Mouse (Mus musculus): ENCODE measurements around the gene 2610318N02Rik. TPM values are rescaled to one million over a fixed set of nuclear protein-coding genes. Genes with fewer than 3 reads are reported as not detected.

The 2610318N02Rik gene
- total and polyA plus RNA-seq, 2 experiments = 0.33 TPM; not detected in 1

DNA sequence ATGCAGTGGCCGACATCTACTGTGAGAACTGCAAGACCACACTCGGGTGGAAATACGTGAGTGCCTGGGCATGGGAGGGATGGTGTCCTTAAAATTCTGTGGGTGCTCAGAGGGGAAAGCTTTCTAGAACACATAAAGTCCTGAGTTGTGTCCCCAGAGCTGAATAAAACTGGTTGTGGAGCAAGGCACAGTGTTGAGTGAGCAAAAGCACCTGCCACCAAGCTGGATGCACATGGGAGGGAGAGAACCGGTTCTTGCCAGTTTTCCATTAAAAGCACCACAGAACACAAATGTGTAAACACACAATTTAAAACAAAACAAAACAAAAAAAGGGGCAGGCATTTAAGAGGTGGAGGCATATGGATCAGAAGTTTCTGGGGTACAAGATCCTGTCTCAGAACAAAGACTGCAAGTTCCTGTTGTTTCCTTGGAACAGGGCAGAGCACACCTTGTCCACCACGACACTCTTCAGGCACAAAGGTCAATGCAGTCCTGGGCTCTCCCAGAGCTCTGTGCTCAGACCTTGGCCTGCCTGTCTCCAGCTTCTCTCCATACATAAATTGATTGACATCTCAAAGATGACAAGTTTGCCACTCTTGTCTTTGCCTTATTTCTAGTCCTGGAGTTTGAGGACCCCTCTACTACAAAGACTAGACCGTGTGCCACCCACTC lies 42.7 kb downstream of the 2610318N02Rik start:
- 81% methylated on average over 6 of the region's 6 CpGs for WGBS
- H3K9ac ChIP-seq (ENCODE audit: low read depth, low read length) = no peak overlapping the region
- TF ChIP-seq POLR2A (IDR thresholded peaks at IDR 0.05; ENCODE audit: extremely low read depth, insufficient read depth, low read length) (no peak), CTCF (IDR thresholded peaks at IDR 0.05; ENCODE audit: low read depth, low read length) (no peak)
- no peaks in the 10 kb centered on the region for H3K79me2 ChIP-seq (ENCODE audit: control insufficient read depth, insufficient read depth, low read length)
- no peak for DNase-seq (ENCODE audit: extremely low read depth, low read depth, low spot score)
- H3K36me3 ChIP-seq (ENCODE audit: control insufficient read depth, insufficient read depth, low read length) = peaks cover 4% of the 10 kb centered on the region
- no peak overlapping the region for H3K27ac ChIP-seq (replicated peaks; ENCODE audit: insufficient read depth, low read depth, low read length)
- H3K4me3 ChIP-seq (ENCODE audit: insufficient read depth, low read depth, low read length) = no peak overlapping the region
- H3K4me1 ChIP-seq (ENCODE audit: control insufficient read depth, insufficient read depth, low read length) = no peaks in the 10 kb centered on the region
- no peaks in the 10 kb centered on the region for H3K27me3 ChIP-seq (ENCODE audit: control insufficient read depth, insufficient read depth, low read length)

GRCm38 (mm10) chr16:17078101-17078500 lies 46.9 kb downstream of the 2610318N02Rik start:
- TF ChIP-seq CTCF (IDR thresholded peaks at IDR 0.05; ENCODE audit: low read depth, low read length) (no peak), POLR2A (IDR thresholded peaks at IDR 0.05; ENCODE audit: extremely low read depth, insufficient read depth, low read length) (no peak)
- Histone ChIP-seq H3K4me1 (ENCODE audit: control insufficient read depth, insufficient read depth, low read length) (no peaks in the 10 kb centered on the region), H3K4me3 (ENCODE audit: insufficient read depth, low read depth, low read length) (no peak overlapping the region), H3K27me3 (ENCODE audit: control insufficient read depth, insufficient read depth, low read length) (no peaks in the 10 kb centered on the region), H3K9ac (ENCODE audit: low read depth, low read length) (no peak overlapping the region), H3K36me3 (ENCODE audit: control insufficient read depth, insufficient read depth, low read length) (no peaks in the 10 kb centered on the region; the same call in 1 of the 2 replicates), H3K79me2 (ENCODE audit: control insufficient read depth, insufficient read depth, low read length) (no peaks in the 10 kb centered on the region), H3K27ac (replicated peaks; ENCODE audit: insufficient read depth, low read depth, low read length) (no peak overlapping the region)
- WGBS = 89% methylated on average over 7 of the region's 7 CpGs
- DNase-seq (ENCODE audit: extremely low read depth, low read depth, low spot score) = no peak

- no peak for DNase-seq (ENCODE audit: extremely low read depth, low read depth, low spot score)
- Histone ChIP-seq H3K27me3 (ENCODE audit: control insufficient read depth, insufficient read depth, low read length) (no peaks in the 10 kb centered on the region), H3K27ac (replicated peaks; ENCODE audit: insufficient read depth, low read depth, low read length) (no peak overlapping the region), H3K79me2 (ENCODE audit: control insufficient read depth, insufficient read depth, low read length) (no peaks in the 10 kb centered on the region), H3K4me1 (ENCODE audit: control insufficient read depth, insufficient read depth, low read length) (no peaks in the 10 kb centered on the region), H3K4me3 (ENCODE audit: insufficient read depth, low read depth, low read length) (no peak overlapping the region), H3K9ac (ENCODE audit: low read depth, low read length) (no peak overlapping the region), H3K36me3 (ENCODE audit: control insufficient read depth, insufficient read depth, low read length) (no peaks in the 10 kb centered on the region)
- no peak for TF ChIP-seq CTCF (IDR thresholded peaks at IDR 0.05; ENCODE audit: low read depth, low read length)
- no peak for TF ChIP-seq POLR2A (IDR thresholded peaks at IDR 0.05; ENCODE audit: extremely low read depth, insufficient read depth, low read length)
Measured at GRCm38 (mm10) chr16:17076869-17077268, 48.1 kb downstream of the 2610318N02Rik start.

- no peaks in the 10 kb centered on the region for H3K4me1 ChIP-seq (ENCODE audit: control insufficient read depth, insufficient read depth, low read length)
- no peaks in the 10 kb centered on the region for H3K36me3 ChIP-seq (ENCODE audit: control insufficient read depth, insufficient read depth, low read length)
- 96% methylated on average over 2 of the region's 2 CpGs for WGBS
- DNase-seq (ENCODE audit: extremely low read depth, low read depth, low spot score) = no peak
- no peak overlapping the region for H3K9ac ChIP-seq (ENCODE audit: low read depth, low read length)
- no peak overlapping the region for H3K4me3 ChIP-seq (ENCODE audit: insufficient read depth, low read depth, low read length)
- no peaks in the 10 kb centered on the region for H3K27me3 ChIP-seq (ENCODE audit: control insufficient read depth, insufficient read depth, low read length)
- H3K27ac ChIP-seq (replicated peaks; ENCODE audit: insufficient read depth, low read depth, low read length) = no peak overlapping the region
- no peaks in the 10 kb centered on the region for H3K79me2 ChIP-seq (ENCODE audit: control insufficient read depth, insufficient read depth, low read length)
- TF ChIP-seq CTCF (IDR thresholded peaks at IDR 0.05; ENCODE audit: low read depth, low read length) = no peak
- TF ChIP-seq POLR2A (IDR thresholded peaks at IDR 0.05; ENCODE audit: extremely low read depth, insufficient read depth, low read length) = no peak
Measured at GRCm38 (mm10) chr16:17076301-17076700, 48.7 kb downstream of the 2610318N02Rik start.

GRCm38 (mm10) chr16:17073000-17073399 lies 52.0 kb downstream of the 2610318N02Rik start:
- H3K27ac ChIP-seq (replicated peaks; ENCODE audit: insufficient read depth, low read depth, low read length) = no peak overlapping the region
- no peaks in the 10 kb centered on the region for H3K4me1 ChIP-seq (ENCODE audit: control insufficient read depth, insufficient read depth, low read length)
- H3K36me3 ChIP-seq (ENCODE audit: control insufficient read depth, insufficient read depth, low read length) = no peaks in the 10 kb centered on the region
- no peaks in the 10 kb centered on the region for H3K79me2 ChIP-seq (ENCODE audit: control insufficient read depth, insufficient read depth, low read length)
- WGBS = 93% methylated on average over 7 of the region's 7 CpGs
- no peak overlapping the region for H3K4me3 ChIP-seq (ENCODE audit: insufficient read depth, low read depth, low read length)
- H3K27me3 ChIP-seq (ENCODE audit: control insufficient read depth, insufficient read depth, low read length) = no peaks in the 10 kb centered on the region
- H3K9ac ChIP-seq (ENCODE audit: low read depth, low read length) = no peak overlapping the region
- DNase-seq (ENCODE audit: extremely low read depth, low read depth, low spot score) = no peak
- TF ChIP-seq POLR2A (IDR thresholded peaks at IDR 0.05; ENCODE audit: extremely low read depth, insufficient read depth, low read length) = no peak

GRCm38 (mm10) chr16:17070716-17071115 lies 54.3 kb downstream of the 2610318N02Rik start:
- WGBS = 51% methylated on average over 6 of the region's 6 CpGs
- no peaks in the 10 kb centered on the region for H3K36me3 ChIP-seq (ENCODE audit: control insufficient read depth, insufficient read depth, low read length)
- H3K27ac ChIP-seq (replicated peaks; ENCODE audit: insufficient read depth, low read depth, low read length) = no peak overlapping the region
- no peaks in the 10 kb centered on the region for H3K4me1 ChIP-seq (ENCODE audit: control insufficient read depth, insufficient read depth, low read length)
- no peak for DNase-seq (ENCODE audit: extremely low read depth, low read depth, low spot score)
- no peaks in the 10 kb centered on the region for H3K79me2 ChIP-seq (ENCODE audit: control insufficient read depth, insufficient read depth, low read length)
- H3K27me3 ChIP-seq (ENCODE audit: control insufficient read depth, insufficient read depth, low read length) = no peaks in the 10 kb centered on the region
- no peak overlapping the region; the same call in 1 of the 2 replicates for H3K4me3 ChIP-seq (ENCODE audit: insufficient read depth, low read depth, low read length)
- no peak overlapping the region for H3K9ac ChIP-seq (ENCODE audit: low read depth, low read length)
- TF ChIP-seq CTCF (IDR thresholded peaks at IDR 0.05; ENCODE audit: low read depth, low read length) (no peak), POLR2A (IDR thresholded peaks at IDR 0.05; ENCODE audit: extremely low read depth, insufficient read depth, low read length) (no peak)
